Mouse (Mus musculus): ENCODE measurements around the gene Med9. TPM values are rescaled to one million over a fixed set of nuclear protein-coding genes. Genes with fewer than 3 reads are reported as not detected.
"Not testable (repeated sequence)": the region's sequence is repeated elsewhere in the genome, so short reads cannot be mapped to it uniquely, and the experiment has no call there.

Gene Med9
- polyA plus RNA-seq, 1 experiment from 2014 or later: 44.2 TPM

DNA sequence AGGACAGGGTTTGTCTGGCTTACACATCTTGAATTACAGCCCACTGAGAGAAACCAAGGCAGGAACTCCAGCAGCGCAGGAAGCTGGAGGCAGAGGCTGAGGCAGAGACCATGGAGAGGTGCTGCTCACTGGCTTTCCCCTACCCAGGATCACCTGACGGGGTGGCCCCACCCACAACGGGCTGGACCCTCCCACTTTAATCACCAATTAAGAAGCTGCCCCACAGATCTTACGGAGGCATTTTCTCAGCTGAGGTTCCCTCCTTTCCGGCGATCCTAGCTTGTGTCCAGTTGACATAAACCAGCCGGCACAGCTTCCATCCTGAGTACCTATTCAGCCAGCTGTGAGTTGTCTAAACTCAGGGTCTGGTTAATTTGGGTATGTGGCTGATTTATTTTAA, 26.7 kb upstream of the Med9 start:
- ATAC-seq (ENCODE audit: low FRiP score): no peak
- WGBS: 14% methylated on average over 7 of the region's 7 CpGs

DNA sequence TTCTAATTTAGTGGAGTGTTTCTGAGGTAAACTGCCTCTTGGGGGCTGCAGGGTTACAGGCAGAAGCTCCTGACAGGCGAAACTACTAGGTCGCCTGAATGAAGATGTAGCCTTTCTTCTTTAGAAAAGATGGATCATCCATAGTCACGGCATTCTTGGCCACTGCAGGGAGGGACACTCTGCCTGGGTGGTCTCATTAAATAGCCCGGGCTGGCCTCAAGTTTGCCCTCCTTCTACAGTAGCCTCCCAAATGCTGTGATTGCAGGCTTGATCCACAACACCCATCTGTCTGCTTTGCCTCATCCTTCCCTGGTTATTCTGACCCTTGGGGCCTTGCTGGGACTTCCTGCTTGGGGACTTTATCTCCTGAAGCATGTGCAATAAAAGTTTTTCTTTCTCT, 18.0 kb upstream of the Med9 start:
- H3K36me3 ChIP-seq (replicated peaks): no peaks in the 10 kb centered on the region

More for the DNA sequence above, 26.7 kb upstream of the Med9 start:
- Histone ChIP-seq H3K9me3 (no peaks in the 10 kb centered on the region), H3K27ac (no peak overlapping the region), H3K4me2 (no peak overlapping the region), H3K27me3 (no peaks in the 10 kb centered on the region), H3K4me3 (replicated peaks) (no peak overlapping the region), H3K9ac (no peak overlapping the region), H3K4me1 (no peaks in the 10 kb centered on the region), H3K36me3 (replicated peaks) (no peaks in the 10 kb centered on the region)

DNA sequence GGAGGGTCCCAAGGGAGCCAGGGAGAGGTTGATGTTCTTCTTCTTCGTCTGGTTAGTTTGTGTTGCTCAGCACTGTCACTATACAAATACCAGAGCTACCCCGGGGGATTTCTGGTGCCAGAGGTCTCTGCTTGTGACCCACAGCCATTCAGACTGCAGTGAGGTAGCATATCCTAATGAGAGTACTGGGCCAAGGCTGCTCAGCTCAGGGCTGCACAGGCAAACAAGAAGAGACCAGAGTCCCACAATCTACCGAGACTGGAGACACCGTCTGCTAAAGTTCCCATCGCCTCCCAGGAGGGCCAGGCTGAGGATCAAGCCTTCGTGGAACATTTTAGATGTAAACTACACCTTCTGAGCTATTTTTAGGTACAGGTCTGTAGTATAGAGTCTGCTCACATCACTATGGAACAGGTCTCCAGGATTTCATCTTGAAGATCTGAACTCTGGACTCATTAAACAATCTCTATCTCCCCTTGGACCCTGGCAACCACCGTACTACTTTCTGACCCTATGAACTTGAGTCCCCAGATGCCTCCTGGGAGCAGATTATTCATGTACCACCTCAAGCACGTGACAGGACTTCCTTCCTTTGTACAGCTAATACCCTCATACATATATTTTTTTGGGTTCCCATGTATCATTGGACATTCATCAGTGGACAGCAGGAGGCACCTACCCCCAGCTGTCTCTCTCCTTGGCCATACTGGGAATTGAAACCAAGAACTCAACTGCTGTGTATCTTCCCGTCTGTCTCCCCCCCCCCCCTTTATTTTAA, 15.3 kb upstream of the Med9 start:
- Histone ChIP-seq H3K9me3 (no peaks in the 10 kb centered on the region), H3K36me3 (replicated peaks) (no peaks in the 10 kb centered on the region), H3K4me3 (replicated peaks) (no peak overlapping the region), H3K4me1 (no peaks in the 10 kb centered on the region), H3K27ac (no peak overlapping the region), H3K27me3 (peaks cover 6% of the 10 kb centered on the region; the same call in 1 of the 2 replicates), H3K4me2 (no peak overlapping the region), H3K9ac (no peak overlapping the region)
- 76% methylated on average over 9 of the region's 9 CpGs for WGBS
- no peak for ATAC-seq (ENCODE audit: low FRiP score)

More for the DNA sequence above, 18.0 kb upstream of the Med9 start:
- Histone ChIP-seq H3K9ac (no peak overlapping the region), H3K4me2 (no peak overlapping the region), H3K27me3 (peaks cover 6% of the 10 kb centered on the region; the same call in 1 of the 2 replicates), H3K4me3 (replicated peaks) (no peak overlapping the region), H3K9me3 (no peaks in the 10 kb centered on the region), H3K4me1 (no peaks in the 10 kb centered on the region), H3K27ac (no peak overlapping the region)
- no peak for ATAC-seq (ENCODE audit: low FRiP score)
- 55% methylated on average over 4 of the region's 4 CpGs for WGBS

DNA sequence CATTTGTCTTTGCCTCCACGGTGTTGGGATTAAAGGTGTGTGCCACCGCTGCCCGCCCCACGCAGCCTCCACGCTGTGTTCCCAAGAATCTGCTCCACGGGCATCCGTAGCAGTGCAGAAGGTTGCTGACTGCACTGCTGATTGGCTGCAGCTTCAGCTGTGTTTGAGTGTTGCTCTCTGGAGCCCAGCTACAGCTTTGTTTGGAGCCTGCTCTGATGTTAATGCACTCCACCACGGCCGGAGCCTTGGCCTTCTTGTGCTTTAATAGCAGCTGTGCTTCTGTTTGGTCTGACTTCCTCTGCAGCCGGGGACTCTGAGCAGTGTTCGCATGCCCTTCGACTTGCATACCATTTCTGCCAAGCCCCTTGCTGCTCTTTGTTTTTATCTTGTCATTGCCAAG, 14.1 kb upstream of the Med9 start:
- H3K27ac ChIP-seq: no peak overlapping the region
- H3K4me2 ChIP-seq: no peak overlapping the region
- no peak overlapping the region for H3K4me3 ChIP-seq (replicated peaks)
- H3K36me3 ChIP-seq (replicated peaks): no peaks in the 10 kb centered on the region
- H3K9me3 ChIP-seq: no peaks in the 10 kb centered on the region
- peaks cover 6% of the 10 kb centered on the region; the same call in 1 of the 2 replicates for H3K27me3 ChIP-seq
- H3K4me1 ChIP-seq: no peaks in the 10 kb centered on the region
- H3K9ac ChIP-seq: no peak overlapping the region; the same call in 1 of the 2 replicates
- WGBS: 55% methylated on average over 12 of the region's 12 CpGs
- no peak for ATAC-seq (ENCODE audit: low FRiP score)

DNA sequence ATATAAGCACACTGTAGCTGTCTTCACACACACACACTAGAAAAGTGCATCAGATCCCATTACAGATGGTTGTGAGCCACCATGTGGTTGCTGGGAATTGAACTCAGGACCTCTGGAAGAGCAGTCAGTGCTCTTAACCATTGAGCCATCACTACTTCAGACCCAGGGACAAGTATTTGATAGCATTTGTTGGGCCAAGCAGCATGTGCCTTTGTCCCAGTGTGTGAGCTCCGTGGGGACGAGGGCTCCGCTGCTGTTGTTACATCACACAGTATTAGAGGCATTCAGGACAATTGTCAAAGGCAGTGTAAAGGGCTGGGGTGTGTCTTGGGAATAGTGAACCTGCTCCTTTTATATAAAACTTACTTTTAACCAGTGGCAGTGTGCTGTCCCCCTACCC, 11.0 kb upstream of the Med9 start:
- 75% methylated on average over 3 of the region's 3 CpGs for WGBS
- Histone ChIP-seq H3K9me3 (no peaks in the 10 kb centered on the region), H3K4me2 (no peak overlapping the region), H3K4me1 (no peaks in the 10 kb centered on the region; the same call in 1 of the 2 replicates), H3K27ac (no peak overlapping the region), H3K4me3 (replicated peaks) (no peak overlapping the region), H3K36me3 (replicated peaks) (no peaks in the 10 kb centered on the region), H3K9ac (no peak overlapping the region), H3K27me3 (no peaks in the 10 kb centered on the region)
- no peak for ATAC-seq (ENCODE audit: low FRiP score)

DNA sequence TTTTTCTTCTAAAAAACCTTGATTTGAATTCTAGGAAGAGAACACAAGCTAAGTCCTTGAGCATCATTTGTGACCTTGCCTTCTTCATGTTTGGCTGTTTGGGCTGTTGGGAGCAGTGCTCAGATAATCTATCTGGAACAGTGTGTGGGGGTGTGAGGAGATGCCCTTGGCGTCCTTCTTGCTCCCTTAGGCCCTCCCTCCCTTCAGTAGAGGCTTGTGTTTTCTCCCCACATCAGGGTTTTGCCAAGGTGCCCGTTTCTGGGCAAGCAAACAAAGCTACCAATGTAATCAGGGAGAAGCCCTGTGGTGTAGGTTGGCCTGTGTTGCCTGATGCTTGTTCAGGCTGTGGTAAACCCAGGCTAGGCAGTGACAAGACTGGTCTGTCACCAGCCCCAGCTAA, 10.4 kb upstream of the Med9 start:
- Histone ChIP-seq H3K4me1 (no peaks in the 10 kb centered on the region; the same call in 1 of the 2 replicates), H3K9me3 (no peaks in the 10 kb centered on the region), H3K9ac (no peak overlapping the region), H3K27ac (no peak overlapping the region), H3K4me3 (replicated peaks) (no peak overlapping the region), H3K4me2 (no peak overlapping the region), H3K27me3 (peaks cover 4% of the 10 kb centered on the region; the same call in 1 of the 2 replicates), H3K36me3 (replicated peaks) (no peaks in the 10 kb centered on the region)
- WGBS: 35% methylated on average over 2 of the region's 2 CpGs
- no peak for ATAC-seq (ENCODE audit: low FRiP score)

DNA sequence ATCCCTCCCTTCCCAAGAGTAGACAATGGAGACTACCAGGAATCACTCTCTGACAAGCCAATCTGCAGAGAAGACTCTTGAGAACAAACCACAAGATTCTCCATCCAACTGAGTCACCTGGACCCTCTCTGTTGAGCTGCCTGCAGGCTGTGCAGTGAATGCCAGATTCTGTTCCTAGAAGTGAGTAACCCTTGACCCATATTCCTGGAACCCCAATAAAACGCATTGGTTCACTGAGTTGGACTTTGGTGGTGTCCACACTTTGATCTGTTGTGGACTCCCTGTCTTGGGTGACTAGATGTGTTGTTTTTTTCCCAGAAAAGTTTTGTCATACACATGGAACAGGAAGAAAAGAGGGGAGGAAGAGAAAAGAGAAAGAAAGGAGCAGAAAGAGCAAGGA, 8.2 kb upstream of the Med9 start:
- Histone ChIP-seq H3K9me3 (no peaks in the 10 kb centered on the region), H3K9ac (no peak overlapping the region), H3K27me3 (peaks cover 5% of the 10 kb centered on the region; the same call in 1 of the 2 replicates), H3K4me2 (no peak overlapping the region), H3K4me1 (no peaks in the 10 kb centered on the region; the same call in 1 of the 2 replicates), H3K4me3 (replicated peaks) (no peak overlapping the region), H3K27ac (no peak overlapping the region), H3K36me3 (replicated peaks) (no peaks in the 10 kb centered on the region)
- 68% methylated on average over 1 of the region's 1 CpGs for WGBS
- ATAC-seq (ENCODE audit: low FRiP score): no peak

DNA sequence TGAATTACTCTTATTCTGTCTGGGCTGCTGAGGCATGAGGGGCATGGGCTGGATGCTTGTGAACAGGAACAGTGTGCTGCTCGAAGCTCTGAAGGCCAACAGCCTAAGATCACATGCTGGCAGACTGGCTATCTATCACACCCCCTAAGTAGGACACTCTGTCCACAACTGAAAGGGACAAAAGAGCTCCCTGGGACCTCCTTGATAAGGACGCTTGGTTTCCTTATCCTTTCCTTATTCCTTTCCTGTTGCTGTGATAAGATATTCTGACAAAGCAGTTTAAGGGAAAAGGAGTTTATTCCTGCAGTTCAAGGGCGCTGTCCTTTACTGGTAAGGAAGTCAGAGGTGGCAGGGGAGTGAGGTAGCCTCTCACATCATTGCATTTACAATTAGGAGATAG, 7.4 kb upstream of the Med9 start:
- H3K9me3 ChIP-seq: no peaks in the 10 kb centered on the region
- H3K36me3 ChIP-seq (replicated peaks): no peaks in the 10 kb centered on the region
- peaks cover 5% of the 10 kb centered on the region; the same call in 1 of the 2 replicates for H3K27me3 ChIP-seq
- no peaks in the 10 kb centered on the region; the same call in 1 of the 2 replicates for H3K4me1 ChIP-seq
- H3K27ac ChIP-seq: no peak overlapping the region
- H3K4me3 ChIP-seq (replicated peaks): no peak overlapping the region
- no peak for ATAC-seq (ENCODE audit: low FRiP score)
- H3K9ac ChIP-seq: no peak overlapping the region
- 71% methylated on average over 3 of the region's 3 CpGs for WGBS
- H3K4me2 ChIP-seq: no peak overlapping the region

DNA sequence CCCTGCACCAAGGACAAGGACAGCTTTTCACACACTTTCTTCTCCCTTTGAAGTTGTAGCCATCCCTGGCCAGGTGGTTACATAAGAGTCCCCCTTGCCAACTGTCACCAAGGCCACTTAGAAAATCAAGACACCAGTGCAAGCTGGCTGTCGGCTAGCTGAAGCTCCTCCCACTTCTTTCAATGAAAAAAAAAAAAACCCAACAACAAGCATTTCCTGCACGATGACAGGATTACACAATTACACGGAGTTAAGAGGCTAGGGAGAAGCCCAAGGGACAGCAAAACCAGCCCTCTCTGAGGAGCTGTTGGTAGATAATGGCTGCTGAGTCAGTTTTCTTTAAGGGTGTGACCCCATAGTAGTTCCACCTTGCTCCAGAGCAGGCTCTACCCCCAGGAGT, 6.6 kb upstream of the Med9 start:
- Histone ChIP-seq H3K27me3 (peaks cover 5% of the 10 kb centered on the region; the same call in 1 of the 2 replicates), H3K9me3 (no peaks in the 10 kb centered on the region), H3K4me2 (no peak overlapping the region), H3K9ac (no peak overlapping the region), H3K36me3 (replicated peaks) (no peaks in the 10 kb centered on the region), H3K4me3 (replicated peaks) (no peak overlapping the region), H3K27ac (no peak overlapping the region), H3K4me1 (no peaks in the 10 kb centered on the region; the same call in 1 of the 2 replicates)
- 25% methylated on average over 3 of the region's 3 CpGs for WGBS
- no peak for ATAC-seq (ENCODE audit: low FRiP score)

DNA sequence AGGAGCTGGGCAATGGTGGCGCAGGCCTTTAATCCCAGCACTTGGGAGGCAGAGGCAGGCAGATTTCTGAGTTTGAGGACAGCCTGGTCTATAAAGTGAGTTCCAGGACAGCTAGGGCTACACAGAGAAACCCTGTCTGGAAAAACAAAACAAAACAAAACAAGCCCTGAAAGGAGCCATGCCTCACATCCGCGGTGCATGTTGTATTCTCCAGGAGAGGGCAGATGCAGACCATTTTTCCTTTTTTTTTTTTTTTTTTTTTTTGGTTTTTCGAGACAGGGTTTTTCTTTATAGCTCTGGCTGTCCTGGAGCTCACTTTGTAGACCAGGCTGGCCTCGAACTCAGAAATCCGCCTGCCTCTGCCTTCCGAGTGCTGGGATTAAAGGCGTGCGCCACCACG, 3.2 kb upstream of the Med9 start:
- H3K27ac ChIP-seq; H3K4me3 ChIP-seq (replicated peaks); H3K9me3 ChIP-seq; H3K36me3 ChIP-seq (replicated peaks); H3K27me3 ChIP-seq; ATAC-seq (ENCODE audit: low FRiP score); H3K4me2 ChIP-seq; H3K9ac ChIP-seq: not testable (repeated sequence)
- peaks cover 19% of the 10 kb centered on the region for H3K4me1 ChIP-seq
- 88% methylated on average over 9 of the region's 10 CpGs for WGBS

DNA sequence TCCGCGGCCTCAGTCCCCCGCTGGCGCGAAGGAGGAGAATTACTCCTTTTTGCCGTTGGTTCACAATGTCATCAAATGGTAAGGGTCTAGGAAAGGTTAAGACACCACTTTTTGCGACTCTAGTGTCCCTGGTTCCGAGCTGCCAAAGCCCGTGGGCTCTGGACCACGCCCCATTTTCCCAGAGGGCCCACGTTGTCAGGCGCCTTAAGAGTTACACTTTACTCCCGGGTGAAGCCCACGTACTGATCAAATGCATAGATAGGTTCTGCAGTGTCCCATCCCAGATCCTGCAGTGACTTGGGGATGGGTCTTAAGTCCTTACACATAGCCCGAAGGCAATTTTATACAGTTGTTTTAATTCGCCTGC, 378 bp downstream of the Med9 start:
- peak overlapping the region; percentile 86 for H3K27ac ChIP-seq
- peaks cover 19% of the 10 kb centered on the region for H3K4me1 ChIP-seq
- peak overlapping the region; percentile 96 for H3K9ac ChIP-seq
- H3K36me3 ChIP-seq (replicated peaks): no peaks in the 10 kb centered on the region; the same call in 1 of the 2 replicates
- ATAC-seq (ENCODE audit: low FRiP score): peak; percentile 59
- peak overlapping the region; percentile 83 for H3K4me2 ChIP-seq
- H3K4me3 ChIP-seq (replicated peaks): peak overlapping the region; percentile 98
- no peaks in the 10 kb centered on the region for H3K9me3 ChIP-seq
- 2% methylated on average over 16 of the region's 16 CpGs for WGBS
- H3K27me3 ChIP-seq: no peaks in the 10 kb centered on the region

DNA sequence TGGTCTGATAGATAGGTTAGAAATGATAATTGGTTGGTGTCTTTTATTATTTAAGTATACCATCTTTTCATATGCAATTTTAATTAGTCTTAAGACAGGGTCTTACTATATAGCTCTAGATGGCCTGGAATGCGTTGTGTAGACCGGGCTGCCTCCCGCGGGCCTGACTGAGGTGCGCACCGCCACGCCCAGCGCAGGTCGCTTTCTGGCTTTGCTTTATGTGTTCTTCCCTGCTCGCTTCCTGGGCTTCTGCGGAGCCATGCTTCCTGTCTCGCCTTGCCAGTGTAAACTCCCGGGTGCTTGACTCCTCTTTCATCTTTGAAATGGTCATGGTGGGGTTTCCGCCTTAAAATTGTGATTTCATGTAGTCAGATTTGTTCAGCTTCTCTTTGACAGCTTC, 4.9 kb downstream of the Med9 start:
- no peak overlapping the region for H3K27ac ChIP-seq
- no peak overlapping the region for H3K9ac ChIP-seq
- H3K36me3 ChIP-seq (replicated peaks): peaks cover 4% of the 10 kb centered on the region
- ATAC-seq (ENCODE audit: low FRiP score): no peak
- peaks cover 11% of the 10 kb centered on the region for H3K4me1 ChIP-seq
- H3K9me3 ChIP-seq: no peaks in the 10 kb centered on the region
- H3K27me3 ChIP-seq: no peaks in the 10 kb centered on the region
- no peak overlapping the region for H3K4me3 ChIP-seq (replicated peaks)
- 88% methylated on average over 14 of the region's 14 CpGs for WGBS
- H3K4me2 ChIP-seq: no peak overlapping the region

DNA sequence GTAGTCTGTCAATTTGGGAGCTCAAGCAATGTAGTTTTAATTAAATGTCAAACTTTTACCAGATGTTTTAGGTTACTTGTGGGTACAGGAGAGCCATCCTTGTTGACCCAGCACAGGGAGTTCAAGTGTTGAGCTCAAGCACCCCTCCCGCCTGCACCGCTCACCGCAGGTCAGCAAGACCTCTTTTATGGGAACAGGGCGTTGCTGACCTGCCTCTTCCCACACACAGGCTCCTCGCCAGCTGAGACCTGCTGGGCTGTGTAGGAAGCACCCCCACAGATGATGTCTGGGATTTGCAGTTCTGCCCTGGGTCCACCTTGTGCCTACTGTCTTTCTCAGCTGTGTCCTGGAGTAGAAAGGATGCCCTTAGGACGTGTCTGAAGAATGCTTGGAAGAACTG, 8.7 kb downstream of the Med9 start:
- Histone ChIP-seq H3K27me3 (peaks cover 3% of the 10 kb centered on the region; the same call in 1 of the 2 replicates), H3K9me3 (no peaks in the 10 kb centered on the region), H3K4me2 (no peak overlapping the region), H3K4me3 (replicated peaks) (no peak overlapping the region), H3K36me3 (replicated peaks) (peaks cover 17% of the 10 kb centered on the region), H3K4me1 (no peaks in the 10 kb centered on the region), H3K9ac (no peak overlapping the region), H3K27ac (no peak overlapping the region)
- ATAC-seq (ENCODE audit: low FRiP score): no peak
- 84% methylated on average over 6 of the region's 6 CpGs for WGBS

Data from forebrain, embryonic 12.5 days (tissue).